Mouse (Mus musculus): ENCODE measurements around the gene Ehmt1. TPM values are rescaled to one million over a fixed set of nuclear protein-coding genes. Genes with fewer than 3 reads are reported as not detected.

Gene Ehmt1
- polyA plus RNA-seq, 1 experiment from 2014 or later: 83.0 TPM

DNA sequence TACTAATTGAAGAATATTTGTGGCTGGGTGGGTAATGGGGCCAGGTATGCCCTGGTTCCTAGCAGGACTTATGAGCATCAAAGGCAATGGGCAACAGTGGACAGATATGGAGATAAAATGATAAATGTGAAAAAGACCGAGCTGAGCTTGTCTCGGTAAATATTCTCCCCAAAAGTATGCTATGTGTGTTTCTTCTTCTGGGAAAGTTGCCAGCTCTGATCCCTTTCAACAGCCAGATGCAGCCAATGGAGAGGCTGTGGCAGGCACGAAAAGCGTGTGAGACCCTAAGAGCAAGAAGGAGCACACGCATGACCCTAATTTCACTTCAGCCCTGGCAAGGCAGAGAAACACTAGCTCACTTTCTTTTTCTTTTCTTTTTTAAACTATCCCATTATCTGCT lies 18.4 kb downstream of the Ehmt1 start:
- no peaks in the 10 kb centered on the region for H3K9me3 ChIP-seq (ENCODE audit: control insufficient read depth, low read length)
- H3K27ac ChIP-seq (ENCODE audit: low read depth): peak overlapping the region; percentile 5; the same call in 1 of the 2 replicates
- H3K9ac ChIP-seq (ENCODE audit: low read length): no peak overlapping the region
- no peaks in the 10 kb centered on the region for H3K27me3 ChIP-seq (replicated peaks; ENCODE audit: control insufficient read depth, insufficient read depth, low read length)
- H3K36me3 ChIP-seq (ENCODE audit: control insufficient read depth, insufficient read depth, low read length): no peaks in the 10 kb centered on the region
- DNase-seq (ENCODE audit: low spot score) (no peak), ATAC-seq (replicated peaks; ENCODE audit: low FRiP score, low TSS enrichment, low read depth) (no peak)
- whole genome bisulfite sequencing: 42% methylated on average over 5 of the region's 5 CpGs
- no peak overlapping the region for H3K4me3 ChIP-seq (ENCODE audit: low read depth, low read length)
- no peak overlapping the region for H3K4me2 ChIP-seq (ENCODE audit: low read length)
- peaks cover 25% of the 10 kb centered on the region for H3K4me1 ChIP-seq (replicated peaks; ENCODE audit: control insufficient read depth, insufficient read depth, low read length)

DNA sequence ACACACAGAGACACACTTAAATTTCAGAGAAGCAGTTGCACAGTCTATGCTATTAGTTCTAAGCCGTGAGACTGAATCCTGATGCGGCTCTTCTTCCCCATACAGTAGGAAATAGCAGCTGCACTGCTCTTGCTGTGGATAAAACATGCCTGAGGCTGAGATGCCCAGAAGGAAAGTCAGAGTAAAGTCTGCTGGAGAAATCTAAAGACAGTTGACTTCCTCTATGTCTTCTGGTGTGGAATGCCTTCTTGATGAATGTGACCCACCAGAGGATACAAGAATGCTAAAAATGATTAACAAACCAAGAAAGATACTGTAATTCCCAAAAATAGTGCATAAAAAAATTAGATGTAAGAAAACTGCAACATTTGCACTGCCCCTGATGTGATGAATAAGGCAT lies 20.1 kb downstream of the Ehmt1 start:
- no peaks in the 10 kb centered on the region for H3K9me3 ChIP-seq (ENCODE audit: control insufficient read depth, low read length)
- WGBS: 96% methylated on average over 2 of the region's 2 CpGs
- DNase-seq (ENCODE audit: low spot score) (no peak), ATAC-seq (replicated peaks; ENCODE audit: low FRiP score, low TSS enrichment, low read depth) (no peak)
- H3K9ac ChIP-seq (ENCODE audit: low read length): no peak overlapping the region
- no peak overlapping the region for H3K4me3 ChIP-seq (ENCODE audit: low read depth, low read length)
- H3K4me2 ChIP-seq (ENCODE audit: low read length): no peak overlapping the region
- no peaks in the 10 kb centered on the region for H3K27me3 ChIP-seq (replicated peaks; ENCODE audit: control insufficient read depth, insufficient read depth, low read length)
- no peaks in the 10 kb centered on the region for H3K36me3 ChIP-seq (ENCODE audit: control insufficient read depth, insufficient read depth, low read length)
- no peak overlapping the region for H3K27ac ChIP-seq (ENCODE audit: low read depth)
- H3K4me1 ChIP-seq (replicated peaks; ENCODE audit: control insufficient read depth, insufficient read depth, low read length): peaks cover 19% of the 10 kb centered on the region

- Histone ChIP-seq H3K27ac (ENCODE audit: low read depth) (no peak overlapping the region), H3K27me3 (replicated peaks; ENCODE audit: control insufficient read depth, insufficient read depth, low read length) (no peaks in the 10 kb centered on the region), H3K9me3 (ENCODE audit: control insufficient read depth, low read length) (no peaks in the 10 kb centered on the region), H3K36me3 (ENCODE audit: control insufficient read depth, insufficient read depth, low read length) (no peaks in the 10 kb centered on the region), H3K4me1 (replicated peaks; ENCODE audit: control insufficient read depth, insufficient read depth, low read length) (peaks cover 13% of the 10 kb centered on the region), H3K9ac (ENCODE audit: low read length) (no peak overlapping the region), H3K4me3 (ENCODE audit: low read depth, low read length) (no peak overlapping the region), H3K4me2 (ENCODE audit: low read length) (no peak overlapping the region)
- ATAC-seq (replicated peaks; ENCODE audit: low FRiP score, low TSS enrichment, low read depth) (no peak), DNase-seq (ENCODE audit: low spot score) (no peak)
- WGBS: 69% methylated on average over 4 of the region's 4 CpGs
Observed at GRCm38 (mm10) chr2:24896761-24897160, 22.7 kb downstream of the Ehmt1 start.

- 95% methylated on average over 1 of the region's 1 CpGs for WGBS
- Histone ChIP-seq H3K9ac (ENCODE audit: low read length) (no peak overlapping the region), H3K4me1 (replicated peaks; ENCODE audit: control insufficient read depth, insufficient read depth, low read length) (no peaks in the 10 kb centered on the region), H3K4me2 (ENCODE audit: low read length) (no peak overlapping the region), H3K36me3 (ENCODE audit: control insufficient read depth, insufficient read depth, low read length) (no peaks in the 10 kb centered on the region), H3K27me3 (replicated peaks; ENCODE audit: control insufficient read depth, insufficient read depth, low read length) (no peaks in the 10 kb centered on the region), H3K4me3 (ENCODE audit: low read depth, low read length) (no peak overlapping the region), H3K9me3 (ENCODE audit: control insufficient read depth, low read length) (no peaks in the 10 kb centered on the region), H3K27ac (ENCODE audit: low read depth) (no peak overlapping the region)
- ATAC-seq (replicated peaks; ENCODE audit: low FRiP score, low TSS enrichment, low read depth) (no peak), DNase-seq (ENCODE audit: low spot score) (no peak)
Observed at GRCm38 (mm10) chr2:24894211-24894610, 25.2 kb downstream of the Ehmt1 start.

DNA sequence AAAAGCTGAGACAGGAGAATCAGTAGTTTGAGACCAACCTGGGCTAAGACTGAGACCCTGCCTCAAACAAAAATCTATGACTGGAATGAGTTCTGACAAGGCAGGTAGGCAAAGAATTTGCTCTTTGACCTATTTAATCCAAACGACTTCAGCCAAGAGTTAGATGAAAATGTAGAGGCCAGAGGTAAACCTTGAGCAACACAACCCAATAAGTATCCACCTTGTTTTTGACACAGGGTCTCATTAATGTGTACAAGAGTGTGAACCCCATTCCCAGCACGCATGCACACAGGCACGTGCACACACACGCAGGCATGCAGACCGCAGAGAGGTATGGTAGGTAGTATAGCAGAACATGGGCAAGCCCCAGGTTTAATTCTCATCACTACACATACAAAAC lies 27.1 kb downstream of the Ehmt1 start:
- Histone ChIP-seq H3K4me3 (ENCODE audit: low read depth, low read length) (no peak overlapping the region), H3K27ac (ENCODE audit: low read depth) (no peak overlapping the region), H3K9me3 (ENCODE audit: control insufficient read depth, low read length) (no peaks in the 10 kb centered on the region), H3K27me3 (replicated peaks; ENCODE audit: control insufficient read depth, insufficient read depth, low read length) (no peaks in the 10 kb centered on the region), H3K9ac (ENCODE audit: low read length) (no peak overlapping the region), H3K36me3 (ENCODE audit: control insufficient read depth, insufficient read depth, low read length) (no peaks in the 10 kb centered on the region), H3K4me1 (replicated peaks; ENCODE audit: control insufficient read depth, insufficient read depth, low read length) (no peaks in the 10 kb centered on the region), H3K4me2 (ENCODE audit: low read length) (no peak overlapping the region)
- DNase-seq (ENCODE audit: low spot score) (no peak), ATAC-seq (replicated peaks; ENCODE audit: low FRiP score, low TSS enrichment, low read depth) (no peak)
- WGBS: 80% methylated on average over 5 of the region's 5 CpGs

- H3K4me3 ChIP-seq (ENCODE audit: low read depth, low read length): no peak overlapping the region
- ATAC-seq (replicated peaks; ENCODE audit: low FRiP score, low TSS enrichment, low read depth) (no peak), DNase-seq (ENCODE audit: low spot score) (no peak)
- no peaks in the 10 kb centered on the region for H3K4me1 ChIP-seq (replicated peaks; ENCODE audit: control insufficient read depth, insufficient read depth, low read length)
- H3K36me3 ChIP-seq (ENCODE audit: control insufficient read depth, insufficient read depth, low read length): peaks cover 4% of the 10 kb centered on the region; the same call in 1 of the 2 replicates
- H3K9me3 ChIP-seq (ENCODE audit: control insufficient read depth, low read length): no peaks in the 10 kb centered on the region
- no peak overlapping the region for H3K27ac ChIP-seq (ENCODE audit: low read depth)
- H3K9ac ChIP-seq (ENCODE audit: low read length): no peak overlapping the region
- H3K4me2 ChIP-seq (ENCODE audit: low read length): no peak overlapping the region
- H3K27me3 ChIP-seq (replicated peaks; ENCODE audit: control insufficient read depth, insufficient read depth, low read length): no peaks in the 10 kb centered on the region
- WGBS: 75% methylated on average over 6 of the region's 6 CpGs
Observed at GRCm38 (mm10) chr2:24890541-24891447, 28.6 kb downstream of the Ehmt1 start.

GRCm38 (mm10) chr2:24888895-24889294 lies 30.5 kb downstream of the Ehmt1 start:
- H3K27me3 ChIP-seq (replicated peaks; ENCODE audit: control insufficient read depth, insufficient read depth, low read length): no peaks in the 10 kb centered on the region
- no peak overlapping the region for H3K4me2 ChIP-seq (ENCODE audit: low read length)
- ATAC-seq (replicated peaks; ENCODE audit: low FRiP score, low TSS enrichment, low read depth) (no peak), DNase-seq (ENCODE audit: low spot score) (no peak)
- H3K9ac ChIP-seq (ENCODE audit: low read length): no peak overlapping the region
- peaks cover 20% of the 10 kb centered on the region for H3K36me3 ChIP-seq (ENCODE audit: control insufficient read depth, insufficient read depth, low read length)
- no peak overlapping the region for H3K4me3 ChIP-seq (ENCODE audit: low read depth, low read length)
- H3K4me1 ChIP-seq (replicated peaks; ENCODE audit: control insufficient read depth, insufficient read depth, low read length): no peaks in the 10 kb centered on the region
- H3K9me3 ChIP-seq (ENCODE audit: control insufficient read depth, low read length): no peaks in the 10 kb centered on the region
- no peak overlapping the region for H3K27ac ChIP-seq (ENCODE audit: low read depth)
- 85% methylated on average over 5 of the region's 5 CpGs for WGBS

- no peak overlapping the region for H3K9ac ChIP-seq (ENCODE audit: low read length)
- H3K36me3 ChIP-seq (ENCODE audit: control insufficient read depth, insufficient read depth, low read length): peaks cover 69% of the 10 kb centered on the region
- WGBS: 96% methylated on average over 2 of the region's 2 CpGs
- H3K9me3 ChIP-seq (ENCODE audit: control insufficient read depth, low read length): no peaks in the 10 kb centered on the region
- no peak overlapping the region for H3K4me2 ChIP-seq (ENCODE audit: low read length)
- no peak overlapping the region for H3K4me3 ChIP-seq (ENCODE audit: low read depth, low read length)
- DNase-seq (ENCODE audit: low spot score) (no peak), ATAC-seq (replicated peaks; ENCODE audit: low FRiP score, low TSS enrichment, low read depth) (no peak)
- no peak overlapping the region for H3K27ac ChIP-seq (ENCODE audit: low read depth)
- H3K4me1 ChIP-seq (replicated peaks; ENCODE audit: control insufficient read depth, insufficient read depth, low read length): no peaks in the 10 kb centered on the region
- H3K27me3 ChIP-seq (replicated peaks; ENCODE audit: control insufficient read depth, insufficient read depth, low read length): no peaks in the 10 kb centered on the region
Observed at GRCm38 (mm10) chr2:24880686-24881085, 38.7 kb downstream of the Ehmt1 start.

- no peak overlapping the region for H3K4me3 ChIP-seq (ENCODE audit: low read depth, low read length)
- 93% methylated on average over 1 of the region's 1 CpGs for WGBS
- H3K9ac ChIP-seq (ENCODE audit: low read length): no peak overlapping the region
- H3K36me3 ChIP-seq (ENCODE audit: control insufficient read depth, insufficient read depth, low read length): peaks cover 64% of the 10 kb centered on the region
- H3K9me3 ChIP-seq (ENCODE audit: control insufficient read depth, low read length): no peaks in the 10 kb centered on the region
- no peaks in the 10 kb centered on the region for H3K4me1 ChIP-seq (replicated peaks; ENCODE audit: control insufficient read depth, insufficient read depth, low read length)
- H3K4me2 ChIP-seq (ENCODE audit: low read length): no peak overlapping the region
- ATAC-seq (replicated peaks; ENCODE audit: low FRiP score, low TSS enrichment, low read depth): no peak
- no peak for DNase-seq (ENCODE audit: low spot score)
- H3K27ac ChIP-seq (ENCODE audit: low read depth): no peak overlapping the region
- no peaks in the 10 kb centered on the region for H3K27me3 ChIP-seq (replicated peaks; ENCODE audit: control insufficient read depth, insufficient read depth, low read length)
Observed at GRCm38 (mm10) chr2:24870952-24871351, 48.5 kb downstream of the Ehmt1 start.

All from intestine, embryonic 14.5 days (tissue).